Mouse (Mus musculus) MEL (cell line): ENCODE results near the gene Gm597. TPM values are rescaled to one million over a fixed set of nuclear protein-coding genes. Genes with fewer than 3 reads are reported as not detected.

Source experiments
- DNase-seq: peaks from one replicate; pipeline ENCODE4 v3.0.0; 2011; ENCODE audit warnings: low read depth, low spot score
- H3K27ac ChIP-seq: 2 replicates; pipeline ENCODE4 v1.5.1; 2012; ENCODE audit warnings: low read depth, mild to moderate bottlenecking, control low read depth, low read length, moderate library complexity; ENCODE audit not compliant: control insufficient read depth
- H3K27me3 ChIP-seq, 2 experiments: fragments of 150-350 bp in 1 of 2; sonication (generic) in 1 of 2; 2 replicates each; pipeline ENCODE4 v1.6.1; 2012; ENCODE audit warnings: low read length in 2 of 2, mild to moderate bottlenecking in 2 of 2, improper control_type of control experiment in 1 of 2, moderate library complexity in 1 of 2; ENCODE audit not compliant: insufficient read depth in 2 of 2, control insufficient read depth in 1 of 2
- H3K36me3 ChIP-seq, 2 experiments: 2 replicates each; pipeline ENCODE4 v1.6.1; 2012 to 2014; ENCODE audit warnings: low read length in 2 of 2, improper control_type of control experiment in 1 of 2, inconsistent platforms in 1 of 2, mild to moderate bottlenecking in 1 of 2; ENCODE audit not compliant: insufficient read depth in 2 of 2, control insufficient read depth in 1 of 2
- H3K4me1 ChIP-seq, 2 experiments: fragments of 150-350 bp in 1 of 2; sonication (generic) in 1 of 2; 2 replicates each; pipeline ENCODE4 v1.6.1; 2012; ENCODE audit warnings: low read length in 2 of 2, improper control_type of control experiment in 1 of 2, mild to moderate bottlenecking in 1 of 2; ENCODE audit not compliant: insufficient read depth in 2 of 2, control insufficient read depth in 1 of 2
- H3K4me3 ChIP-seq, 2 experiments: fragments of 150-350 bp in 1 of 2; sonication (generic) in 1 of 2; 2 replicates each; pipeline ENCODE4 v1.5.1; 2012; ENCODE audit warnings: low read depth in 2 of 2, low read length in 2 of 2, mild to moderate bottlenecking in 2 of 2, moderate library complexity in 2 of 2, control low read depth in 1 of 2, improper control_type of control experiment in 1 of 2; ENCODE audit not compliant: control insufficient read depth in 1 of 2, insufficient read depth in 1 of 2
- H3K79me2 ChIP-seq: 2 replicates; pipeline ENCODE4 v1.6.1; 2012; ENCODE audit warnings: mild to moderate bottlenecking, low read length, moderate library complexity; ENCODE audit not compliant: control insufficient read depth, poor library complexity, insufficient read depth
- H3K9ac ChIP-seq: 2 replicates; pipeline ENCODE4 v1.6.1; 2012; ENCODE audit warnings: low read depth, mild to moderate bottlenecking, control low read depth, low read length, moderate library complexity; ENCODE audit not compliant: control insufficient read depth, poor library complexity, severe bottlenecking
- H3K9me3 ChIP-seq: fragments of 150-350 bp; sonication (generic); replicated peaks from 2 replicates; pipeline ENCODE4 v1.6.1; 2012; ENCODE audit warnings: mild to moderate bottlenecking, low read length, improper control_type of control experiment, moderate library complexity; ENCODE audit not compliant: insufficient read depth
- CHD1 ChIP-seq: IDR thresholded peaks from 2 replicates; pipeline ENCODE4 v1.6.1; 2012; ENCODE audit warnings: low read depth, mild to moderate bottlenecking, inconsistent platforms, low read length, improper control_type of control experiment
- ELF1 ChIP-seq: IDR thresholded peaks from 2 replicates; pipeline ENCODE4 v1.6.1; 2014; ENCODE audit warnings: low read depth, mild to moderate bottlenecking, inconsistent platforms, low read length, improper control_type of control experiment, moderate library complexity
- EP300 ChIP-seq, 2 experiments: IDR thresholded peaks; 2 replicates each; pipeline ENCODE4 v1.6.1; 2011; ENCODE audit warnings: improper control_type of control experiment in 2 of 2, low read length in 2 of 2, low read depth in 1 of 2, mild to moderate bottlenecking in 1 of 2
- ETS1 ChIP-seq: IDR thresholded peaks from 2 replicates; pipeline ENCODE4 v1.6.1; 2012; ENCODE audit warnings: low read depth, mild to moderate bottlenecking, inconsistent platforms, low read length, improper control_type of control experiment, moderate library complexity
- GABPA ChIP-seq: IDR thresholded peaks from 2 replicates; pipeline ENCODE4 v1.6.1; 2012; ENCODE audit warnings: low read depth, mild to moderate bottlenecking, inconsistent platforms, low read length, improper control_type of control experiment, moderate library complexity
- GATA1 ChIP-seq: IDR thresholded peaks from 2 replicates; pipeline ENCODE4 v1.6.1; 2011; ENCODE audit warnings: low read depth, low read length, improper control_type of control experiment
- KAT2A ChIP-seq: conservative IDR thresholded peaks from 2 replicates; pipeline ENCODE4 v1.6.1; 2012; ENCODE audit warnings: low read depth, low read length, improper control_type of control experiment, inconsistent platforms
- MAFK ChIP-seq: IDR thresholded peaks from 2 replicates; pipeline ENCODE4 v1.6.1; 2011; ENCODE audit warnings: low read depth, mild to moderate bottlenecking, low read length, improper control_type of control experiment, borderline replicate concordance
- MAX ChIP-seq: IDR thresholded peaks from 2 replicates; pipeline ENCODE4 v1.6.1; 2011; ENCODE audit warnings: low read length, improper control_type of control experiment
- MAZ ChIP-seq: IDR thresholded peaks from 2 replicates; pipeline ENCODE4 v1.6.1; 2012; ENCODE audit warnings: low read depth, mild to moderate bottlenecking, inconsistent platforms, low read length, improper control_type of control experiment
- POLR2A ChIP-seq, 2 experiments: IDR thresholded peaks; 2 replicates each; pipeline ENCODE4 v1.6.1; 2011 to 2012; ENCODE audit warnings: low read length in 2 of 2, mild to moderate bottlenecking in 2 of 2, control low read depth in 1 of 2, improper control_type of control experiment in 1 of 2, low read depth in 1 of 2, moderate library complexity in 1 of 2; ENCODE audit not compliant: control insufficient read depth in 1 of 2, insufficient read depth in 1 of 2, poor library complexity in 1 of 2
- POLR2AphosphoS5 ChIP-seq: IDR thresholded peaks from 2 replicates; pipeline ENCODE4 v1.6.1; 2012; ENCODE audit warnings: low read depth, borderline replicate concordance, mild to moderate bottlenecking, inconsistent platforms, low read length, moderate library complexity, mixed read lengths
- RAD21 ChIP-seq: IDR thresholded peaks from 2 replicates; pipeline ENCODE4 v1.6.1; 2011; ENCODE audit warnings: mild to moderate bottlenecking, low read depth, low read length, improper control_type of control experiment
- TAL1 ChIP-seq: IDR thresholded peaks from 2 replicates; pipeline ENCODE4 v1.6.1; 2012; ENCODE audit warnings: mild to moderate bottlenecking, inconsistent platforms, low read length, moderate library complexity, mixed read lengths
- TBP ChIP-seq: IDR thresholded peaks from 2 replicates; pipeline ENCODE4 v1.8.0; 2011; ENCODE audit warnings: low read depth, low read length, improper control_type of control experiment
- USF2 ChIP-seq, 2 experiments: IDR thresholded peaks; 2 replicates each; pipeline ENCODE4 v1.6.1; 2011 to 2012; ENCODE audit warnings: improper control_type of control experiment in 2 of 2, low read length in 2 of 2, borderline replicate concordance in 1 of 2, inconsistent platforms in 1 of 2, low read depth in 1 of 2, mild to moderate bottlenecking in 1 of 2; ENCODE audit not compliant: insufficient read depth in 1 of 2
- ZKSCAN1 ChIP-seq: IDR thresholded peaks from 2 replicates; pipeline ENCODE4 v1.6.1; 2012; ENCODE audit warnings: low read depth, mild to moderate bottlenecking, inconsistent platforms, low read length, improper control_type of control experiment, moderate library complexity
- ZNF384 ChIP-seq: IDR thresholded peaks from 2 replicates; pipeline ENCODE4 v1.6.1; 2012; ENCODE audit warnings: low read depth, mild to moderate bottlenecking, inconsistent platforms, low read length, improper control_type of control experiment
- polyA plus RNA-seq, 2 experiments: library from polyadenylated mRNA; stranded (reverse) in 1 of 2; unstranded in 1 of 2; fragments of >175 nt in 1 of 2; fragments of >200 nt in 1 of 2; gene quantifications; 2 replicates each; pipeline versions ENCODE4 v1.2.1 to v1.2.4; 2012; ENCODE audit warnings: low replicate concordance in 2 of 2, low read depth in 1 of 2; ENCODE audit not compliant: insufficient read length in 2 of 2, insufficient read depth in 1 of 2, missing spikeins in 1 of 2
- total RNA-seq: library from RNA; depleted of rRNA; stranded (reverse); fragments of 300-350 nt; gene quantifications from 2 replicates; pipeline ENCODE4 v1.2.3, GENCODE M21; 2012; rRNA removed

Gm597 gene
- total RNA-seq (not detected in 2 replicates), polyA plus RNA-seq (not detected)

GRCm38 (mm10) chr1:28780152-28780551 is at the start of gene Gm597:
TSS of gene Gm597 (minus strand) at chr1:28780252.
- no peaks in the 10 kb centered on the region for H3K27me3 ChIP-seq
- H3K9me3 ChIP-seq, result no peaks in the 10 kb centered on the region
- no peaks in the 10 kb centered on the region for H3K79me2 ChIP-seq
- no peaks in the 10 kb centered on the region for H3K36me3 ChIP-seq
- no peak for DNase-seq
- TF ChIP-seq ETS1 (no peak), ELF1 (no peak)
- H3K4me3 ChIP-seq, result no peak within 1 kb of the TSS
- no peaks in the 10 kb centered on the region for H3K4me1 ChIP-seq
- no peak within 1 kb of the TSS for H3K9ac ChIP-seq
- H3K27ac ChIP-seq, result no peak within 1 kb of the TSS

- Histone ChIP-seq H3K36me3 (no peaks in the 10 kb centered on the region), H3K27ac (no peak overlapping the region)
- TF ChIP-seq GATA1, result no peak
- TF ChIP-seq, all 39 proteins: peak for 0
- H3K9me3 ChIP-seq, result no peaks in the 10 kb centered on the region
- DNase-seq, result no peak
- H3K4me1 ChIP-seq, result no peaks in the 10 kb centered on the region
- no peaks in the 10 kb centered on the region for H3K27me3 ChIP-seq
- no peak overlapping the region for H3K4me3 ChIP-seq
- no peaks in the 10 kb centered on the region for H3K79me2 ChIP-seq
- no peak overlapping the region for H3K9ac ChIP-seq
Observed at GRCm38 (mm10) chr1:28807689-28808088, 27.6 kb upstream of the Gm597 start.

DNA sequence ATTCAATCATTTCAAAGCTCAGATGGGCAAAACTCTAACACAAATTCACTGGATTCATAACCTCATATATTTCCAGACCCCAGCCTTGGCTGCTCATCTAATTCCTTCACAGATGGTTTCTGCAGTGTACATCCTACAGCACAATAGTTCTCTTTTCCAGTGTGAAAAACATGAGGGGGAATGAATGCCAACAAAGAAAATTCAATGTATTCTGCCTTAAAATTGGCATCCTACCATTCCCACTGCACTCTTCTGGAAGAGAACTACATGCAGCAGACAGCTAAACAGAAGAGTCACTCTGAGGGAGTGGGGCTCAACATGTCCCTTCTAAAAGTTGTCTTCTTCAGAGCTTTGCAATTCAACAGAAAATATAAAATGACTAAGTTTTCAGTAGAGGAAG is 26.6 kb upstream of the Gm597 start:
- H3K79me2 ChIP-seq, result no peaks in the 10 kb centered on the region
- no peaks in the 10 kb centered on the region for H3K4me1 ChIP-seq
- no peak overlapping the region for H3K27ac ChIP-seq
- no peak overlapping the region for H3K9ac ChIP-seq
- DNase-seq, result no peak
- H3K4me3 ChIP-seq, result no peak overlapping the region
- H3K9me3 ChIP-seq, result no peaks in the 10 kb centered on the region
- no peak for TF ChIP-seq MAZ
- H3K27me3 ChIP-seq, result no peaks in the 10 kb centered on the region
- no peaks in the 10 kb centered on the region for H3K36me3 ChIP-seq

- no peak for DNase-seq
- no peak overlapping the region for H3K4me3 ChIP-seq
- no peak for TF ChIP-seq GABPA
- no peak for TF ChIP-seq MAX
- TF ChIP-seq KAT2A, result no peak
- no peak for TF ChIP-seq MAZ
- TF ChIP-seq USF2 (IDR thresholded peaks at IDR 0.05; ENCODE audit: borderline replicate concordance in 1 of 2, insufficient read depth in 1 of 2, low read depth in 1 of 2, low read length in 2 of 2), result no peak
- TF ChIP-seq POLR2A (IDR thresholded peaks at IDR 0.05; ENCODE audit: control insufficient read depth in 1 of 2, insufficient read depth in 1 of 2, low read depth in 1 of 2, low read length in 2 of 2, poor library complexity in 1 of 2), result no peak
- TF ChIP-seq TBP, result no peak
- no peak for TF ChIP-seq TAL1
- no peak for TF ChIP-seq ELF1
- TF ChIP-seq ZNF384, result no peak
- no peak for TF ChIP-seq MAFK
- no peak for TF ChIP-seq ZKSCAN1
- TF ChIP-seq POLR2AphosphoS5, result no peak
- no peak for TF ChIP-seq CHD1
- no peak for TF ChIP-seq RAD21
- no peak for TF ChIP-seq EP300 (IDR thresholded peaks at IDR 0.05; ENCODE audit: low read depth in 1 of 2, low read length in 2 of 2)
- H3K9me3 ChIP-seq, result no peaks in the 10 kb centered on the region
- H3K9ac ChIP-seq, result no peak overlapping the region
- no peak overlapping the region for H3K27ac ChIP-seq
- no peaks in the 10 kb centered on the region for H3K36me3 ChIP-seq
- no peaks in the 10 kb centered on the region for H3K79me2 ChIP-seq
- H3K27me3 ChIP-seq, result no peaks in the 10 kb centered on the region
- H3K4me1 ChIP-seq, result no peaks in the 10 kb centered on the region
Observed at GRCm38 (mm10) chr1:28800881-28801280, 20.8 kb upstream of the Gm597 start.
